Mouse (Mus musculus): ENCODE results near the gene Phtf2.

DNA sequence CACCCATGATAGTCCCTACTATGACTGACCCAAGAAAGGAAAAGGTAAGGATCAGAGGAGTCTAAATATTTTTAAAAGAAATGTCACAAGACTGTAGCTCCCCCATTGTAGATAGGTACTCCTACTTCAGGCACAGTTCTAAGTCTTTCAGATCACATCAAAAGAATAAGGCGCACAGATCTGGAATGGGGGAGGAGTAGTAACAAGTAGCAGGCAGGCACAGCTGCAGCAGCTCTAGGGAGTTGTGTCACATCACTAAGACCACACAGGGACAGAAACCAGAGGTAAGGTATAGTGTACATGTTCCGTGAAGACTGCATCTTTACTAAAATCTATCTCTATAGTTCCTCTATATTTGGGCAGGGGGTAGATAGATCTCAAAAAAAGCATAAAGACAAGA is 29.8 kb upstream of the Phtf2 start:
- TF ChIP-seq CTCF (IDR thresholded peaks at IDR 0.05; ENCODE audit: extremely low read depth, insufficient read depth, insufficient read length, insufficient replicate concordance) (no peak), POLR2A (IDR thresholded peaks at IDR 0.05; ENCODE audit: low read depth, low read length) (no peak)

Measured in spleen, adult 2 months (tissue).